Mouse (Mus musculus) embryonic facial prominence, embryonic 10.5 days (tissue): ENCODE measurements at regions not wholly inside any gene's neighbourhood (a gene's known extent, or its start where the extent isn't known, plus 50 kb on each side); places are given as distances from the start of the nearest gene placed in this dataset.

Source experiments
- DNase-seq: peaks from one replicate; pipeline ENCODE4 v3.0.0-alpha.2; 2017; ENCODE audit warnings: low spot score
- H3K27ac ChIP-seq: fragments of 300-500 bp; sonication (generic); replicated peaks from 2 replicates; pipeline ENCODE4 v1.5.1; 2016; ENCODE audit warnings: mild to moderate bottlenecking
- H3K27me3 ChIP-seq: fragments of 300-500 bp; sonication (generic); replicated peaks from 2 replicates; pipeline ENCODE4 v1.6.1; 2016; ENCODE audit warnings: low read depth, mild to moderate bottlenecking; ENCODE audit not compliant: poor library complexity, severe bottlenecking
- H3K36me3 ChIP-seq: fragments of 300-500 bp; sonication (generic); replicated peaks from 2 replicates; pipeline ENCODE4 v1.6.1; 2016; ENCODE audit warnings: mild to moderate bottlenecking, moderate library complexity
- H3K4me1 ChIP-seq: fragments of 300-500 bp; sonication (generic); 2 replicates; pipeline ENCODE4 v1.6.1; 2016
- H3K4me3 ChIP-seq: fragments of 300-500 bp; sonication (generic); 2 replicates; pipeline ENCODE4 v1.5.1; 2016; ENCODE audit warnings: mild to moderate bottlenecking, moderate library complexity
- H3K9me3 ChIP-seq: fragments of 300-500 bp; sonication (generic); 2 replicates; pipeline ENCODE4 v1.6.1; 2016; ENCODE audit warnings: mild to moderate bottlenecking
- WGBS: fragments of 180-500 bp; shearing (Covaris S2); methylation state at CpG from one replicate; pipeline ENCODE4 v1.1.7; 2016; 5-methylcytosine and 5-hydroxymethylcytosine counted together

GRCm38 (mm10) chr6:94830801-94831200 lies 130.8 kb upstream of the Lrig1 start:
- no peaks in the 10 kb centered on the region for H3K9me3 ChIP-seq
- WGBS, result 90% methylated on average over 8 of the region's 8 CpGs
- DNase-seq, result no peak
- peaks cover 5% of the 10 kb centered on the region; the same call in 1 of the 2 replicates for H3K4me1 ChIP-seq
- no peaks in the 10 kb centered on the region; the same call in 1 of the 2 replicates for H3K27me3 ChIP-seq
- H3K4me3 ChIP-seq, result no peak overlapping the region
- H3K36me3 ChIP-seq, result no peaks in the 10 kb centered on the region
- no peak overlapping the region for H3K27ac ChIP-seq

GRCm38 (mm10) chr6:94829246-94829645 lies 129.3 kb upstream of the Lrig1 start:
- Histone ChIP-seq H3K4me3 (no peak overlapping the region), H3K27me3 (no peaks in the 10 kb centered on the region; the same call in 1 of the 2 replicates), H3K36me3 (no peaks in the 10 kb centered on the region), H3K4me1 (peaks cover 3% of the 10 kb centered on the region; the same call in 1 of the 2 replicates), H3K9me3 (no peaks in the 10 kb centered on the region), H3K27ac (no peak overlapping the region)
- 87% methylated on average over 5 of the region's 5 CpGs for WGBS
- DNase-seq, result no peak

- Histone ChIP-seq H3K4me1 (no peaks in the 10 kb centered on the region), H3K4me3 (no peak overlapping the region), H3K27ac (no peak overlapping the region), H3K36me3 (no peaks in the 10 kb centered on the region), H3K9me3 (no peaks in the 10 kb centered on the region), H3K27me3 (no peaks in the 10 kb centered on the region; the same call in 1 of the 2 replicates)
- 76% methylated on average over 2 of the region's 2 CpGs for WGBS
- no peak for DNase-seq
Observed at GRCm38 (mm10) chr6:94826656-94827055, 126.7 kb upstream of the Lrig1 start.

- no peak for DNase-seq
- 55% methylated on average over 6 of the region's 6 CpGs for WGBS
Observed at GRCm38 (mm10) chr6:94818220-94818619, 118.3 kb upstream of the Lrig1 start.

GRCm38 (mm10) chr6:94816161-94816560 lies 116.2 kb upstream of the Lrig1 start:
- no peak for DNase-seq
- Histone ChIP-seq H3K4me3 (no peak overlapping the region), H3K27me3 (peaks cover 16% of the 10 kb centered on the region), H3K9me3 (no peaks in the 10 kb centered on the region), H3K27ac (no peak overlapping the region), H3K36me3 (no peaks in the 10 kb centered on the region), H3K4me1 (peaks cover 42% of the 10 kb centered on the region)
- WGBS, result 78% methylated on average over 5 of the region's 5 CpGs

More at GRCm38 (mm10) chr6:94818220-94818619, 118.3 kb upstream of the Lrig1 start:
- Histone ChIP-seq H3K4me1 (peaks cover 32% of the 10 kb centered on the region), H3K27me3 (peaks cover 16% of the 10 kb centered on the region), H3K36me3 (no peaks in the 10 kb centered on the region), H3K27ac (no peak overlapping the region), H3K4me3 (no peak overlapping the region), H3K9me3 (no peaks in the 10 kb centered on the region)

GRCm38 (mm10) chr6:94814711-94815110 lies 114.8 kb upstream of the Lrig1 start:
- Histone ChIP-seq H3K9me3 (no peaks in the 10 kb centered on the region), H3K27me3 (peaks cover 15% of the 10 kb centered on the region)
- 50% methylated on average over 3 of the region's 3 CpGs for WGBS

GRCm38 (mm10) chr6:94813481-94814148 lies 113.7 kb upstream of the Lrig1 start:
- DNase-seq, result no peak
- no peaks in the 10 kb centered on the region for H3K36me3 ChIP-seq
- no peak overlapping the region for H3K4me3 ChIP-seq
- WGBS, result 38% methylated on average over 7 of the region's 7 CpGs
- peaks cover 8% of the 10 kb centered on the region for H3K27me3 ChIP-seq
- peaks cover 36% of the 10 kb centered on the region for H3K4me1 ChIP-seq
- no peaks in the 10 kb centered on the region for H3K9me3 ChIP-seq
- no peak overlapping the region for H3K27ac ChIP-seq

More at GRCm38 (mm10) chr6:94814711-94815110, 114.8 kb upstream of the Lrig1 start:
- Histone ChIP-seq H3K27ac (no peak overlapping the region), H3K36me3 (no peaks in the 10 kb centered on the region), H3K4me1 (peaks cover 42% of the 10 kb centered on the region), H3K4me3 (no peak overlapping the region)
- DNase-seq, result no peak

GRCm38 (mm10) chr6:94811846-94812245 lies 111.9 kb upstream of the Lrig1 start:
- Histone ChIP-seq H3K9me3 (no peaks in the 10 kb centered on the region), H3K27ac (no peak overlapping the region), H3K4me1 (peaks cover 41% of the 10 kb centered on the region), H3K4me3 (no peak overlapping the region), H3K36me3 (no peaks in the 10 kb centered on the region), H3K27me3 (0 out of 2 replicates have a peak, but pooled peaks cover 3% of the 10 kb centered on the region)
- 38% methylated on average over 4 of the region's 4 CpGs for WGBS
- no peak for DNase-seq

GRCm38 (mm10) chr6:94807216-94807615 lies 107.3 kb upstream of the Lrig1 start:
- Histone ChIP-seq H3K27me3 (peaks cover 13% of the 10 kb centered on the region; the same call in 1 of the 2 replicates), H3K36me3 (no peaks in the 10 kb centered on the region), H3K4me3 (no peak overlapping the region), H3K27ac (peak overlapping the region; percentile 85), H3K4me1 (peaks cover 62% of the 10 kb centered on the region), H3K9me3 (no peaks in the 10 kb centered on the region)
- no peak for DNase-seq
- 67% methylated on average over 6 of the region's 6 CpGs for WGBS

GRCm38 (mm10) chr6:94806481-94807160 lies 106.7 kb upstream of the Lrig1 start:
- Histone ChIP-seq H3K4me1 (peaks cover 61% of the 10 kb centered on the region), H3K36me3 (no peaks in the 10 kb centered on the region), H3K27me3 (peaks cover 16% of the 10 kb centered on the region; the same call in 1 of the 2 replicates), H3K9me3 (no peaks in the 10 kb centered on the region), H3K4me3 (peak overlapping the region; percentile 36), H3K27ac (peak overlapping the region; percentile 85)
- peak; percentile 86 for DNase-seq
- 31% methylated on average over 12 of the region's 12 CpGs for WGBS

- Histone ChIP-seq H3K9me3 (no peaks in the 10 kb centered on the region), H3K27me3 (peaks cover 16% of the 10 kb centered on the region; the same call in 1 of the 2 replicates), H3K4me3 (no peak overlapping the region), H3K36me3 (no peaks in the 10 kb centered on the region), H3K27ac (peak overlapping the region; percentile 40; the same call in 1 of the 2 replicates), H3K4me1 (peaks cover 66% of the 10 kb centered on the region)
- 34% methylated on average over 6 of the region's 6 CpGs for WGBS
- peak; percentile 71 for DNase-seq
Observed at GRCm38 (mm10) chr6:94805685-94806084, 105.7 kb upstream of the Lrig1 start.

GRCm38 (mm10) chr6:94804284-94804815 lies 104.4 kb upstream of the Lrig1 start:
- 80% methylated on average over 10 of the region's 10 CpGs for WGBS
- no peak for DNase-seq
- Histone ChIP-seq H3K9me3 (no peaks in the 10 kb centered on the region), H3K36me3 (no peaks in the 10 kb centered on the region), H3K27me3 (peaks cover 16% of the 10 kb centered on the region; the same call in 1 of the 2 replicates), H3K4me3 (no peak overlapping the region), H3K27ac (no peak overlapping the region), H3K4me1 (peaks cover 70% of the 10 kb centered on the region)
